Mouse (Mus musculus): ENCODE measurements around the gene Tmem239.

Gene Tmem239

DNA sequence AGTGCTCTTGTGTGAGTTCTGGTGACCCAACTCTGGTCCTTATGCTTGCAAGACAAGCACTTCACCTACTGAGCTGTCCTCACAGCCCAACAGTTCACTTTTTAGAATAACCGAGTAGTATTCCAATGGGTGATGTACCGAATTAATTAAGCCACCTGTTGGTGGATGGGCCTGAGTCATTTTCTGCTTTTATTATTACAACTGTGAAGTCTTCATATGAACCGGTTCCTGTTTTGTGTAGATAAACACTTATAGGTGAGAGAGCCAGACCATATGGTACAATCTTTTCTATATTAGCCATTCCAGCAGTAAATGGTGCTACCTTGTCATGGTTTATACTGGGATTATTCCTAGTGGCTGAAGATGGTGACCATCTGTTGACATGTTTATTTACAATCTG lies 6.5 kb downstream of the Tmem239 start:
- DNase-seq, result no peak

DNA sequence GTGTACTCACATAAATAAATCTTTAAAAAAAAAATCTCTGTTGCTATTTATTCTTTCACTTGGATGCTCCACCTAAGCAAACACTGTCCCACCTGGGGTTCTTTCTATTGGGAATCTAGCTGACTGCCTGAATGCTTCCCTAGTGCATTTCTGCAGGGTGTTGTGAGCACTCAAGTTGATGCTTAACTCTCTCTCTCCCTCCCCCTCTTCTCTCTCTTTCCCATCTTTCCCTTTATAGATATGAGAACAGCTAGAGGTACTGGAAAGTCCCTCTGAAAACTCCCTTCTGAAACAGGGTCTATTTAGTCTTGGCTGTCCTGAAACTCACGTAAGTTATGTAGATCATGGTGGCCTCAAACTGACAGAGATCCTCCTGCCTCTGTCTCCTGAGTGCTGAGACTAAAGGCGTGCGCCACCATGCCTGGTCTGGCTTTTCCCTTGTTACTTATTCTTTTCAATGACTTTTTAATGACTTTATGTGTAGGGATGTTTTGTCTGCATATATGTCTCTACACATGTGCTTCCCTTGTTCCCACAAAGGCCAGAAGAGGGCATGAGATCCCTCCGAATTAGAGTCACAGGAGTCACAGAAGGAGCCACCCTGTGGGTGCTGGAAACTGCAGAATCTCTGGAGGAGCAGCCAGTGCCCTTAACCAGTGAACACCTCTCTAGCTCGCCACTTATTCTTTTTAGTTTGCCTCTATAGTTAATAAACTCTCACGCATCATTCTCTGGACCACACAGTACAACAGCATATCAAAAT lies 8.0 kb downstream of the Tmem239 start:
- no peak for DNase-seq

DNA sequence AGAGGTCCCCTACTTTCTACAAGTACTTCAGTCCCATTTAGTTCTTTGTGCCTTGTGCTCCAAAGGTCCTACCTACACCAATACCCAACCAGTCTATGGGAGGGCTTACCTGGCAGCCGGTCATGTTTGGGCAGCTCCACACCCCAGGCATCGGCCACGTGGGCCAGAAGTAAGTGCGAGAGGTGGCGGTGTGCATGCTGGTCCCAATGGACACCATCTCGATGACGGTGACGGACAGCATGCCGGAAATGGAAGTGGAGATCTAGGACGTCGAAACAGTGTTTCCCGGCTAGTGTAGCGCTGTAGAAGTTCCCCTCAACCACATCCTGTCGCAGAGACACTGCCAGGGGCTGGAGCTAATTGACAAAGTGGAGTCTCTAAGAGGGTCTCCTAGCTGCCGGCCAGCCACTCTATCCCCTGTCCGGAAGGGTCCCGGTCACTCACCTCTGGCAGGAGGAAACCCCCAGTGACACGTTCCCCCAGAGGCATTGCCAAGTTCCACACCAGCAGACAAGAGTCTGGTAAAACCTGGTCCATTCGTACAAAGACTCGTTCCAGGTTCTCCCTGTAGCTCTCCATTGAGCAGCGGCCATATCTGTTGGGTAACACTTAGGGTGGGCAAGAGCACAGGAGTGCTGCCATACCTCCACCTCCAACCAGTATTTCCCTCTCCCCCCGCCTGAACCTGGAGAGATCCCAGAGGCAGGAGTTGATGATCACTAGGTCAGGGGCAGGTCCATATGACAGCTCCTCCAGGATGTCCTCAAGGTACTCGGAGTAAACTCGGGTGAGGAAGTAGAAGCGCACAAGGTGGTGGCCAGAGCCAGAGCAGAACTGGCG lies 15.7 kb downstream of the Tmem239 start:
- DNase-seq, result no peak

DNA sequence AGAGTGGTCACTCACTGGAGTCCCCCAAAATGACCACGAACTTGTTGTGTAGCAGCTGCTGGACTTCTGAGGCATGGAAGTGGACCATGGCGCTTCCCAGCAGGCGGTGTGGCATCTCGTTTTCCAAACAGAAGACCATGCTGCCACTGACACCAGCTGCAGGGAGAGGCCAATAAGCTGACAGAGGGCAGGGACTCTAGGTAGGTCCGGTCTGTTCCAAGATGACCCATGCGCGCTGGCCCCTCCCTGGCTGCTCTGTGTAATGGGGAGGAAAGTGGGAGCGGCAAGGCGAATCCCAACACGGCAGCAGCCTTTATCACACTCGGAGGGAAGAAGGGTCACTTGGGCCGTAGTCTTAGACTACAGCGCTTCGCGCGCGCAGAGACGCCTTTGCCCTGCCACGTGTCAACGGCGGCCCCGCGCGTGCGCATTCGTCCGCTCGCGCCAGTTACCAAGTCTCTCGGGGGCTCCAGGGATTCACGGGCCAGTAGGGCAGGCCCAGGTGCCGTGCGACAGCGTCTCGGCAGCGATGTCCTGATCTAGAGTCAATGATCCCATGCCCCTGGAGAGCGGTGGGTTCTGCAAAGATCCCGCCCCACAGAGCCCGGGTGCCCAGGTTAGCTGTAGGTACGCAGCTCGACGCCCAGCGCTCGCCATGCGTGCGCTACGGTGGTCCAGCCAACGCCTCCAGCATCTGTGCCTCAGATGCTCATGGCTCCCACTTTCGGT lies 17.3 kb downstream of the Tmem239 start:
- DNase-seq, result peak; percentile 79

DNA sequence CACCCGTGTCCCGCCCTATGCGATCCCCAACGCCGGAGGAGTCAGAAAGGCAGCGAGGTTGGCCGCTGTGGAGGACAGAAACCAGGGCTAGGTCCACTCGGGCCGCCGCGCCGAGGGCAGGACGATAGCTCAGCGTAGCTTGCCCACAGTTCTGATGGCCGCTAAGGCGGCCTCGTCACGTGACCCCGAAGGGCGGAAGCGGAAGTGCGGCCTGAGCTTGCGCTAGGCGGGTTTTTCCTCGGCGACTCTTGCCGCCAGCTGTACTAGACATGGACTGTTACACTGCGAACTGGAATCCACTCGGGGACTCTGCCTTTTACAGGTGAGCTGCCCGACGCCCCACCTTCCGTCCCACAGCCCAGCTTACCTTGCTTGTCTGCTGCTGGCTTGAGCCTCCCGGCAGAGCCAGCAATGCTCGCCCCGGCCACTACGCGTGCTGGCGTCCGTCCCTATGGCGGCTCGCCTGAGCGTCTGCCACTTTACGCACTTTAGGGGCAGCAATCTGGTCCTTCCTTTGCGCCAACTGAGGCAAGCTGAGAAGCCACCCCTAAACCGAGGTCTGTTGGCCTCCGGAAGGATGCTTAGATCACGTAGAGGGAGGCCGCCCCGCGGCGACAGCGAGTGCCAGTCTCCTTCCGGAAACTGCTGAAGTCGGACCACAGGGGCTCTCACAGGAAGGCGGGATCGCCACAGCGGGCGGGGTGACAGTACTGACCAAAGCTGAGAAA lies 18.0 kb downstream of the Tmem239 start, which contains the start of the genes Vps16 and Pced1a:
Gene Vps16, plus strand, starts transcription at position 214 of the 728 bp plus-strand sequence.
Gene Pced1a, minus strand, starts transcription at position 576 of the 728 bp plus-strand sequence.
- DNase-seq, result peak; percentile 94

DNA sequence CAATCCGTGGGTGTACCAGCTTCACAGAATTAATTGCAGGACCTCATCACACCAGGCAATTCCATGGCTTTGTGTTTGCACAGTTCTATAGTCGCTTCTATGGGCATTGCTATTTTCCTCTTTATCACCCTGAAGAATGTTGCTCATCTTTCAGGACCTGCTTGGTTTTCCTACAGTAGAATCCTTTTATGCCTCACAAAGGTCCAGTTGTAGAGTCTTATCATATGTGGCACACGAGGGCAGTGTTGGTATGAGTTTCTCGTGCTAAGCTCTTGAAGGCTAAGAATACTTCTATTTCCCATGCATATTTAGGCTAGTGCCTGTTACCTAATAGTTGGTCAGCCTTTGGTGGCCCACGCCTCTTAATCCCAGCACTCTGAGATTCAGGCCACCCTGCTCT lies 18.8 kb downstream of the Tmem239 start:
- DNase-seq, result no peak

DNA sequence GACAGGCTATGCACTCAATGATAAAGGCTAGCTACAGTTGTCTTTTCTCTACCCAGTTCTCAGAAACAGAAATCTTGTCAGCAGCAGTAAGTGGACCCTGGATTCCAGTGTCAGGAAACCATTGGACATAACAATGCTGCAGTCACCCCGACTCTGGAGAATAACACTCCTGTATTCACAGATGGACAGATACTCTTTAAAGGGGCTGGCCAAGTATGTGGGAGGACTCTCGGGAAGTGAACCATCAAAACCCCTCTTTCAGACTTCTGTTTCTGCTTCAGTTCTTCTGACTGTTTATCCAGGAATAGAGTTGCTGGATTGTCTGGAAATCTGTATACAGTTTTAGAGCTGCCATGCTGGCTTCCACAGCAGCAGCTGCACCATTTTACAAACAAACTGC lies 23.6 kb downstream of the Tmem239 start:
- DNase-seq, result no peak

DNA sequence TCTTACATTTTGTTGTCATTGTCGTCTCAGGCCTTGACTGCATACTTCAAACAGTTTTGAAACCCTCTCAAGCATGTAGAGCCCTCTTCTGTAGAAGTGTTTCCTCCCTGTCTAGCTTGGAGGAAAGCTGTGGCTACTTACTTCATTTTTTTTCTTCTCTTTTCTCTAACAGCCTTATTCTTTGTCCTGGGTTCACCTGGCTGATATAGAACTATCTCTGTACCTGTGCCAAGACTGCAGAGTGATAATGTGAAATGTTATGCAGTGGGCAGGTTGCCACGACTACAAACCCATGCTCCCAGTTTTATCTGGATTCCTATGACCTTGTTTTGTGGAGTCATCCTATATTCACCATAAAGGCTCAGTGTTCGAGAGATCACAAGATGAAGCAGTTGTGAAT lies 24.2 kb downstream of the Tmem239 start:
- no peak for DNase-seq

DNA sequence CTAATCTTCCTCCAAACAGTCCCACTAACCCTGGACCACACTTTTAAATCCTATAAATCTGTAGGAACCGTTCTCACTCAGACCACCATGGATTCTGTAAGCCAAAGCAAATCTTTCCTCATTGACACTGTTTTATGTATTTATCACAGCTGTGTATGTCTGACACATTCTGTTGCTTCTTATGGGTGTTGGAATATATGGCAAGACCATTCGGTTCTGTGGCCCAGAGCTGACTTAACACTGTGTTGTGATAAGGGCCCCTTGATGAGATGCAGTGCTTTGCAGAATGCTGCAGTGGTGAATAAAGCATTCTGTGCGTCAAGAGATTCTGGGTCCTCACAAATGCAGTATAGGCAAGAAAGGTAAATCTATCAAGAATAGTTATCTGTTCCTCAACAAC lies 25.9 kb downstream of the Tmem239 start:
- DNase-seq, result no peak

DNA sequence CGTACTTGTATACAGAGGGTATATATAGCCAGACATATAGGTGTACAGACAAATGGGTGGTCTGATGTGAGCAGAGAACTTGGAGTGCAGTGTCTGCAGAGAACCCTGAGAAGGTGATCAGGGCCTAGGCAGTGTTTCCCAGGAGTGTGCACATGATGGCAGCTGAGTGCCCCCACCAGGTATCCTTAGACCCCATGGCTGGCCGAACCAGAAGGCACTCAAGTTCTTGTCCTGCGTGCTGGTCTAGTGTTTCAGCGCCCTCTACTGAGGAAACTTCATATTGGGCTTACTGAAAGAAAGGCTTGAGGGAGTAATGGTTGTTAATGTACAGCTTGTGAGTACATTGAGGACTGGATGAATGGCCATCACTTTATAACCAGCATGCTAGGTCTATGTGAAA lies 26.9 kb downstream of the Tmem239 start:
- DNase-seq, result peak; percentile 72

DNA sequence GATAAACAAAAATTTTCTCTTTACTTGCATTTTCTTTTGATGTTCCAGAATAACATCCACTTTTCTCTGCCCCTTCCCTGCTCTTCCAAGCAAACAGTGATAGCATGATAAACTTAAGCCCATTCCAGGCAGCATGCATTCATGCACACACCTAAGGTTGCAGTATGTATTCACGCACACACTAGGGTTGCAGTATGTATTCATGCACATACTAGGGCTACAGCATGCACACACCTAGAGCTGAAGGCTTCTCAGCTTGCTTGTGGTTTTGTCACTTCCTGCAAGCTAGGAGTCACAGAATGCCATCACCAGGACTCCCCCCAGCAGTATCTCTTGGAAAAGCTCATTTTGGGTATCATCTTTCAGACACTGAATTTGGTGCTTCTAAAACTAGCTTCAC lies 30.5 kb downstream of the Tmem239 start:
- DNase-seq, result no peak

DNA sequence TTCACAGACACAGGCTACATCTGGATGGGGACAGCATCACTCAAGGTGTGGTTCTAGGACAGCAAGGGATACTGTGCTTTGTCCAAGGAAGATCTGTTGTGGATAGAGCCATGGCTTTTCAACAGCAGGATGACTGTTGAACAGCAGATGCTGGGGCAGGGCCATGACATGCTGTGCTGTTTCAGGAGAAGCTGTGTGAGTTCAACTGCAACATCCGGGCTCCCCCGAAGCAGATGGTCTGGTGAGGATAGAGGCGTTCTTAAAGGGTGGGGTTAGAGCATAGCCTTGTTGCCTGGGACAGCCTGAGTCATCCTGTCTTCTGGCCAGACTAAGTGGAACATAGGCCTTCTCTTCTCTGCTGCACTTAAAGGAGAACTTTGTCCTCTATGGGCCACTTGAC lies 32.6 kb downstream of the Tmem239 start:
- no peak for DNase-seq

DNA sequence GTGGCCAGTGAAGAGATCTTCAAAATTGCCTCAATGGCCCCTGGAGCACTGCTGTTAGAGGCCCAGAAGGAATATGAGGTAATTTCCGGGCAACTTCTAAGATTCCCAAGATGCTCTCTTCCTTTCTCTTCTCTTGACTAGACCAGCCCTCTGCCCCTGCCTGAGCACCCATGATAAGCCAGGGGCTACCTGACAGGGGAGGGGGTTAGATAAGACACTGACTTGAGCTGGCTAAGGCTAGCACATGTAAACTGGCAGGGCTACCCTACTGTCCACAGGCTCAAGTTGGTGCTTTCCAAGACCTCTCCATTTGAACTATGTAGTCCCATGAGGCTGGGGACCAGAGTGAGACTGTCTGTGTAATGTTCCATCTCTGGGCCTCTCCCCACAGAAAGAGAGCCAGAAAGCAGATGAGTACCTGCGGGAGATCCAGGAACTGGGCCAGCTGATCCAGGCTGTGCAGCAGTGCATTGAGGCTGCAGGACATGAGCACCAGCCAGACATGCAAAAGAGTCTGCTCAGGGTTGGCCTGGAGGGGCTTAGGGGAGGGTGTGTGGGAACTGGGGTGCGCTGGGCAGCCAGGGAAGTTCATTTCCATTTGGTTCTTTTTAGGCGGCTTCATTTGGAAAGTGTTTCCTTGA lies 33.7 kb downstream of the Tmem239 start:
- no peak for DNase-seq

DNA sequence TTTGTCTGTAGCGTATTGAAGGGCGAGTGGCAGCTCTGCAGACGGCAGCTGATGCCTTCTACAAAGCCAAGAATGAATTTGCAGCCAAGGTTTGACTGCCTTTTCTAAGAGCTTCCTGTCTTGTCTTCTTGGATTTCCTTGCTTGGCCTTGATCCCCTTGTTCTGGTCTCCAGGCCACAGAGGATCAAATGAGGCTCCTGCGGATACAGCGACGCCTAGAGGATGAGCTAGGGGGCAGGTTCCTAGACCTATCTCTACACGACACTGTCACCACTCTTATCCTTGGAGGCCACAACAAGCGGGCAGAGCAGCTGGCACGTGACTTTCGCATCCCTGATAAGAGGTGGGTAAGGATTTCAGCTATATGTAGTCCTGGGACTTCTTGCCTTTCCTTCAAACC lies 35.9 kb downstream of the Tmem239 start:
- no peak for DNase-seq

DNA sequence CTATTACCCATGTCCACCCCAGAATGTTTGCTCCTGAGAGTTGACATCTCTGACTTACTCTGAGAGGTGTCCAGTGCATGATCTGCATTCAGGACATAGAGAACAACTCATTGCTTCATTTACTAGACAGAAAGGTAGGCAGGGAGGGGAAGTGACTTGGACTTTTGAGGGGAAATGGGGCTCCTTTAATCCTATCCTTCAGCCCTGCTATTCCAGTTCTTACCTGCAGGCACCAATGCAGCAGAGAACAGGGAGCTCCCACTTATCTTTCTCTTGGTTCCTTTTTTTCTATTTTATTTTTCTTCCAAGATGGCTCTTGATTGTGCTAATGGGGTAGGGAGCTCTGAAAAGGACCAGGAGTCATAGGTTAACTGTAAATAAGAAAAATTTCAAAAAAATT lies 42.2 kb downstream of the Tmem239 start:
- DNase-seq, result no peak

DNA sequence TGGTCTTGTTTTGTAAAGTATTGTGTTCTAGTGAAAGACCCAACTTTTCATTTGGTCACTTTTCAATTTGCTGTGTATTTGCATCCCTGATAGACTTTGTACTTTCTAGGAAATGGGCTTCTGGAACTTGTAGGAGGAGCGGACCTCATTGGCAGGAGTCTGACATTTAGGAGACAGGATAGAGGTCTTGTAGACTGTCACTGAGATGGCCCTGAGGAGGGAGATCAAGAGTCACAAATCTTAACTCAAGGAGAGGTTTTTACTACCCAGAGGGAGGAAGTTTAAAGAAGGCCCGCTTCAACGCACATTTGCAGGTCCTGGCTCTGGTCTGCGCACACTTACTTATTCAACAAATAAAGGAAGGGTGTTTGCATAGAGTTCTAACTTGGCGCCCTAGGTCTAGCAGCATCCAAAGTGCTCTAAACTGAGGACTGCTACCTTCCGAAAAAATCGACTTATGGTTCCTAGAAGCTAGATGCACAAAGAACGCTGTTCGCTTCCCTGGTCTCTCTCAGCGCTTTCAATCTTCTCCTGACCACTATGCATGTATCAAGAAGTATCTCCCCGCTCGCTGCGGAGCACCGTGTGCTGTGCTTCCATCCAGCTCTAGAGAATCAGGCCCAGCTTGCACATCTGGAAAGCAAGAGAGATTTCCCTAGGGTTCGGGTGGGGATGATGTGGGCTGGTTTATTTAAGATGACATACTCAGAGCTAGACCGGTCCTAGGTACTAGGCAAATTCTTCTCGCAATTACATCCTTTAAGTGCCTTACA lies 42.9 kb downstream of the Tmem239 start:
- DNase-seq, result no peak

DNA sequence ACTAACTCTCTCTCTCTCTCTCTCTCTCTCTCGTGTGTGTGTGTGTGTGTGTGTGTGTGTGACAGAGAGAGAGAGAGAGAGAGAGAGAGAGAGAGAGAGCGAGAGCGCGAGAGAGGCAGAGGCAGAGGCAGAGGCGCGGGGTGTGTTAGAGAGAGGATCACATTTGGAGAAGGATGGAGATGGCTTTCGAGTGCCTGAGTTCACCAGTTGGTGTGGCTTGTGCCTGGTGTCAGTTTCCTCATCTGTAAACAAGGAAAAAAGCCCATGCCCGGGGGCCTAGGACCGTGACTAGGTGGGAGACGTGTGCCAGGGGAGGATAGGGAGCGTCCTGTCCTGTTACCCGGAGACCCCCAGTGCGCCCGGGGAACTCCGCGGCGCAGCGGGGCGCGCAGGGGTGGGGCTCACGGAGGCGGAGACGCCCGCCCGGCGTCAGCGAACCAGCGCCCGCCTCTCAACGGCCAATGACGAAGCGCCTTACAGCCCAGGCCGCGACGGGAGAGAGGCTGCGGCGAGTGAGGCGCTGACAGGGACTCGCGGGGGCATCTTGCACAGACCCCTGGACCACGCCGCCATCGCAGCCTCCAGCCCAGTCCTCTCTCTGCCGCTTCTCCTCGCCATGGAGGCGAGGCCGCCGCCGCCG lies 43.6 kb downstream of the Tmem239 start, which contains the start of gene Ptpra:
Gene Ptpra, plus strand, starts transcription at position 485 of the 640 bp plus-strand sequence.
- peak; percentile 91 for DNase-seq

DNA sequence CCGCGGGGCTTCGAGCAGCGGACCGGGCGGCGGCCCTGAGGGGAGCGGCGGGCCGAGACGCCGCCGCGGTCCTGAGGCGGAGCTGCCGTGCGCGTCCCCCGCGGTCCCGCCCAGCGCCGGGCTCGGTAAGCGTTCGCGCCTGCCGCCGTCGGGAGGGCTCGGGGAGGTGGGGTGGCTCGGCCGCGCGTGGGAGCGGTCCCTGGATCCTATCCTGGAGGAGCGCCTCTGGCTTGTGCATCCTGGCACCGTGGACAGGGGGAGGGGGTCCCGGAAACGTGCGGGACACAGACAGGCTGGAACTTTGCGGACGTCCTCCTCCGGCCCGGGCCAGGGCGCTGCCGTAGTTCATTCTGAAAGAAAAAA lies 44.1 kb downstream of the Tmem239 start:
- peak; percentile 67 for DNase-seq

DNA sequence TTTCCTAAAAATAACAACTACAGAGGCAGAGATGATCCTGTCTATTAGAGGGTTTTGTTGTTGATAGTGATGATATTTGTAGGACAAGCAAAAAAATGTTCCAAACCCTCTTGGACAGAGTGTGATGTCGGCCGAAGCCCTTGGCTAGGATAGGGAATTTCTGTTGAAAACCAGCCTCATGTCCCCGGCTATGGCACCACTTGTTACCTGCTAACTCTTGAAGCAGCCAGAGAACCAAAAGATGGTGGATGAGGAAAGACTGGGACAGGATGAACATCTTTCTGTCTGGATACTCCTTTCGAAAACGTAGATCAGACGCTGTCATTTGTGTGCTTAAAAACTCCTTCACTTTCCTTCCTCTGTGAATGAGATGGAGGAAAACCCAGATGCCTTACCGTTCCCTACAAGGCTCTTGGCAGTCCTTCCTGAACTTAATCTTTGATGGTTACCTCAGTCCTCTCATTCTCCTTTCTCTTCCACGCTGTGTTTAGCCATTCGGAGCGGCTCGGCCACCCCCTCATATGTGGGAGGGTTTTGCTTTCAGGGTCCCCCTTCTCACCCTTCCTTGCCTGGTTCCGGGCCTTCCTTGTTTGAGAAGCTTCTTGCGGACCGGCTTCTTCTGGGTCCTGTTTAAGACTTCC lies 44.9 kb downstream of the Tmem239 start:
- no peak for DNase-seq

DNA sequence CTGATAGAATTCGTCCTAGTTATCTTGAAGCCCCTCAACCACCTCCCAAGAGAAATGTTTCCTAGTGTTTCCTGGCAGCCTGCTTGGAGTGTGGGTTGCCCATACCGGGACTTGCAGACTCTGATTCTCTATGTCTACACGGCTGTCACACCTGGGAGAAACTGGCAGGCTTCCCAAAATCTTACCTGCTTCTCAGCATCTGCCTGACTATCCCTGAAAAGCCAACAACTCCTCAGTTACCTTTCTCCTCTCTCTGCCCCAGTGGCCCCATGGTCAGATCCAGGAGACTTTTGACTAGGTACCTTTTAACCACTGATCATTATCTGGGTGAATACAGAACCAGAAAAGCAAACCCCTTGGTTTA lies 45.4 kb downstream of the Tmem239 start:
- no peak for DNase-seq
